Mouse (Mus musculus): ENCODE data around the gene Ptprm. TPM values are rescaled to one million over a fixed set of nuclear protein-coding genes. Genes with fewer than 3 reads are reported as not detected.

The Ptprm gene
- polyA plus RNA-seq, 1 experiment from 2014 or later: 19.5 TPM

GRCm38 (mm10) chr17:66693676-66694304 is 660.5 kb downstream of the Ptprm start:
- Histone ChIP-seq H3K36me3 (ENCODE audit: control insufficient read depth, insufficient read depth, low read length) (peaks cover 18% of the 10 kb centered on the region), H3K4me2 (ENCODE audit: low read length) (peak overlapping the region; percentile 27), H3K9me3 (ENCODE audit: control insufficient read depth, low read length) (no peaks in the 10 kb centered on the region), H3K27me3 (ENCODE audit: control insufficient read depth, insufficient read depth, low read length) (no peaks in the 10 kb centered on the region), H3K9ac (ENCODE audit: low read length) (no peak overlapping the region), H3K27ac (replicated peaks in 1 of 2; ENCODE audit: control insufficient read depth in 1 of 2, insufficient read depth in 1 of 2, low read depth in 2 of 2, low read length in 2 of 2) (no peak overlapping the region), H3K4me3 (ENCODE audit: control insufficient read depth in 1 of 2, insufficient read depth in 1 of 2, low read depth in 1 of 2, low read length in 2 of 2) (no peak overlapping the region), H3K4me1 (ENCODE audit: control insufficient read depth in 2 of 2, insufficient read depth in 2 of 2, low read length in 2 of 2) (peaks cover 9 to 10% of the 10 kb centered on the region in 2 experiments; a peak in 3 of 4 replicates)
- ATAC-seq (ENCODE audit: insufficient number of reproducible peaks, insufficient read depth, low FRiP score, low read depth): no peak
- 52% methylated on average over 21 of the region's 21 CpGs for WGBS

- Histone ChIP-seq H3K27ac (replicated peaks in 1 of 2; ENCODE audit: control insufficient read depth in 1 of 2, insufficient read depth in 1 of 2, low read depth in 2 of 2, low read length in 2 of 2) (no peak overlapping the region), H3K4me1 (ENCODE audit: control insufficient read depth in 2 of 2, insufficient read depth in 2 of 2, low read length in 2 of 2) (peaks cover 9 to 10% of the 10 kb centered on the region in 2 experiments; a peak in 3 of 4 replicates), H3K4me3 (ENCODE audit: control insufficient read depth in 1 of 2, insufficient read depth in 1 of 2, low read depth in 1 of 2, low read length in 2 of 2) (no peak overlapping the region), H3K27me3 (ENCODE audit: control insufficient read depth, insufficient read depth, low read length) (no peaks in the 10 kb centered on the region), H3K9ac (ENCODE audit: low read length) (no peak overlapping the region), H3K9me3 (ENCODE audit: control insufficient read depth, low read length) (no peaks in the 10 kb centered on the region), H3K4me2 (ENCODE audit: low read length) (no peak overlapping the region; the same call in 1 of the 2 replicates), H3K36me3 (ENCODE audit: control insufficient read depth, insufficient read depth, low read length) (peaks cover 20% of the 10 kb centered on the region)
- 86% methylated on average over 16 of the region's 16 CpGs for WGBS
- no peak for ATAC-seq (ENCODE audit: insufficient number of reproducible peaks, insufficient read depth, low FRiP score, low read depth)
Observed at GRCm38 (mm10) chr17:66692941-66693675, 661.1 kb downstream of the Ptprm start.

- no peak overlapping the region for H3K9ac ChIP-seq (ENCODE audit: low read length)
- 80% methylated on average over 9 of the region's 9 CpGs for WGBS
- H3K36me3 ChIP-seq (ENCODE audit: control insufficient read depth, insufficient read depth, low read length): peaks cover 23% of the 10 kb centered on the region
- H3K4me3 ChIP-seq (ENCODE audit: control insufficient read depth in 1 of 2, insufficient read depth in 1 of 2, low read depth in 1 of 2, low read length in 2 of 2): no peak overlapping the region
- no peak overlapping the region for H3K27ac ChIP-seq (replicated peaks in 1 of 2; ENCODE audit: control insufficient read depth in 1 of 2, insufficient read depth in 1 of 2, low read depth in 2 of 2, low read length in 2 of 2)
- no peak overlapping the region for H3K4me2 ChIP-seq (ENCODE audit: low read length)
- no peaks in the 10 kb centered on the region for H3K27me3 ChIP-seq (ENCODE audit: control insufficient read depth, insufficient read depth, low read length)
- no peaks in the 10 kb centered on the region for H3K9me3 ChIP-seq (ENCODE audit: control insufficient read depth, low read length)
- ATAC-seq (ENCODE audit: insufficient number of reproducible peaks, insufficient read depth, low FRiP score, low read depth): no peak
- no peaks in the 10 kb centered on the region for H3K4me1 ChIP-seq (ENCODE audit: control insufficient read depth in 2 of 2, insufficient read depth in 2 of 2, low read length in 2 of 2)
Observed at GRCm38 (mm10) chr17:66688179-66688578, 666.1 kb downstream of the Ptprm start.

GRCm38 (mm10) chr17:66687543-66687942 is 666.7 kb downstream of the Ptprm start:
- no peak overlapping the region for H3K9ac ChIP-seq (ENCODE audit: low read length)
- no peak overlapping the region for H3K4me2 ChIP-seq (ENCODE audit: low read length)
- no peak for ATAC-seq (ENCODE audit: insufficient number of reproducible peaks, insufficient read depth, low FRiP score, low read depth)
- H3K4me3 ChIP-seq (ENCODE audit: control insufficient read depth in 1 of 2, insufficient read depth in 1 of 2, low read depth in 1 of 2, low read length in 2 of 2): no peak overlapping the region
- no peaks in the 10 kb centered on the region for H3K4me1 ChIP-seq (ENCODE audit: control insufficient read depth in 2 of 2, insufficient read depth in 2 of 2, low read length in 2 of 2)
- H3K27ac ChIP-seq (replicated peaks in 1 of 2; ENCODE audit: control insufficient read depth in 1 of 2, insufficient read depth in 1 of 2, low read depth in 2 of 2, low read length in 2 of 2): no peak overlapping the region
- 70% methylated on average over 4 of the region's 4 CpGs for WGBS
- H3K27me3 ChIP-seq (ENCODE audit: control insufficient read depth, insufficient read depth, low read length): no peaks in the 10 kb centered on the region
- H3K36me3 ChIP-seq (ENCODE audit: control insufficient read depth, insufficient read depth, low read length): peaks cover 23% of the 10 kb centered on the region
- no peaks in the 10 kb centered on the region for H3K9me3 ChIP-seq (ENCODE audit: control insufficient read depth, low read length)

GRCm38 (mm10) chr17:66686701-66687489 is 667.4 kb downstream of the Ptprm start:
- no peaks in the 10 kb centered on the region for H3K4me1 ChIP-seq (ENCODE audit: control insufficient read depth in 2 of 2, insufficient read depth in 2 of 2, low read length in 2 of 2)
- ATAC-seq (ENCODE audit: insufficient number of reproducible peaks, insufficient read depth, low FRiP score, low read depth): no peak
- no peaks in the 10 kb centered on the region for H3K27me3 ChIP-seq (ENCODE audit: control insufficient read depth, insufficient read depth, low read length)
- H3K9ac ChIP-seq (ENCODE audit: low read length): no peak overlapping the region
- 80% methylated on average over 25 of the region's 25 CpGs for WGBS
- no peaks in the 10 kb centered on the region for H3K9me3 ChIP-seq (ENCODE audit: control insufficient read depth, low read length)
- no peak overlapping the region for H3K27ac ChIP-seq (replicated peaks in 1 of 2; ENCODE audit: control insufficient read depth in 1 of 2, insufficient read depth in 1 of 2, low read depth in 2 of 2, low read length in 2 of 2)
- H3K4me3 ChIP-seq (ENCODE audit: control insufficient read depth in 1 of 2, insufficient read depth in 1 of 2, low read depth in 1 of 2, low read length in 2 of 2): no peak overlapping the region
- H3K4me2 ChIP-seq (ENCODE audit: low read length): no peak overlapping the region
- peaks cover 23% of the 10 kb centered on the region for H3K36me3 ChIP-seq (ENCODE audit: control insufficient read depth, insufficient read depth, low read length)

GRCm38 (mm10) chr17:66683411-66683810 is 670.8 kb downstream of the Ptprm start:
- Histone ChIP-seq H3K9me3 (ENCODE audit: control insufficient read depth, low read length) (no peaks in the 10 kb centered on the region), H3K27ac (replicated peaks in 1 of 2; ENCODE audit: control insufficient read depth in 1 of 2, insufficient read depth in 1 of 2, low read depth in 2 of 2, low read length in 2 of 2) (no peak overlapping the region), H3K4me1 (ENCODE audit: control insufficient read depth in 2 of 2, insufficient read depth in 2 of 2, low read length in 2 of 2) (no peaks in the 10 kb centered on the region), H3K9ac (ENCODE audit: low read length) (no peak overlapping the region), H3K4me3 (ENCODE audit: control insufficient read depth in 1 of 2, insufficient read depth in 1 of 2, low read depth in 1 of 2, low read length in 2 of 2) (no peak overlapping the region), H3K36me3 (ENCODE audit: control insufficient read depth, insufficient read depth, low read length) (0 out of 2 replicates have a peak, but pooled peaks cover 4% of the 10 kb centered on the region), H3K27me3 (ENCODE audit: control insufficient read depth, insufficient read depth, low read length) (no peaks in the 10 kb centered on the region), H3K4me2 (ENCODE audit: low read length) (no peak overlapping the region)
- ATAC-seq (ENCODE audit: insufficient number of reproducible peaks, insufficient read depth, low FRiP score, low read depth): no peak
- WGBS: 73% methylated on average over 8 of the region's 8 CpGs

GRCm38 (mm10) chr17:66680662-66681061 is 673.6 kb downstream of the Ptprm start:
- Histone ChIP-seq H3K9ac (ENCODE audit: low read length) (no peak overlapping the region), H3K36me3 (ENCODE audit: control insufficient read depth, insufficient read depth, low read length) (0 out of 2 replicates have a peak, but pooled peaks cover 3% of the 10 kb centered on the region), H3K4me2 (ENCODE audit: low read length) (no peak overlapping the region), H3K27me3 (ENCODE audit: control insufficient read depth, insufficient read depth, low read length) (no peaks in the 10 kb centered on the region), H3K27ac (replicated peaks in 1 of 2; ENCODE audit: control insufficient read depth in 1 of 2, insufficient read depth in 1 of 2, low read depth in 2 of 2, low read length in 2 of 2) (no peak overlapping the region), H3K4me3 (ENCODE audit: control insufficient read depth in 1 of 2, insufficient read depth in 1 of 2, low read depth in 1 of 2, low read length in 2 of 2) (no peak overlapping the region), H3K9me3 (ENCODE audit: control insufficient read depth, low read length) (no peaks in the 10 kb centered on the region), H3K4me1 (ENCODE audit: control insufficient read depth in 2 of 2, insufficient read depth in 2 of 2, low read length in 2 of 2) (no peaks in the 10 kb centered on the region)
- no peak for ATAC-seq (ENCODE audit: insufficient number of reproducible peaks, insufficient read depth, low FRiP score, low read depth)
- 30% methylated on average over 4 of the region's 4 CpGs for WGBS
